Comparison of ENCODE assay signal across 8 mouse cellular contexts in the genomic region with DNA sequence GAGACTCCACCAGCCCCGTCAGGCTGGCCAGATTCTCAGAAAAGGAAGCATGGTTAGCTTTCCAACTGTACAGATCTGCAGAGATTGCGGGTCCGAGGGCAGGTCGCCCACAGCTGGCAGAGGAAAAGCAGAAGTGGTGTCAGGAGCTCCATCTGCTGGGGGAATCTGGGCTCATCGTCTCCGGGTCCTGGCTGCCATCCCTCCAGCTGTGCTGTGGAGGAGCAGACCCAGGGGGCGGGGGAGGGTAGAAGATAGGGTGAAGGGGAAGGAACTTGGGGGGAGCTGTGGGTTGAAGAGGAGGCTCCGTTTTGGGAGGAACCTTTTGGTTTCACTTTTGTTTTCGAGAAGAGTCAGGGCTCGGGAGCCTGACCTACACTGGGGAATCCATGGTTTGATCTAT.
A peak's percentile ranks its signal among the peaks of the same experiment; 100 is the strongest.
DNase-seq lines count a peak whose midpoint lies in the region; ATAC-seq lines count a peak whose summit lies in the region.

No protein-coding gene starts in this region.

- H3K4me2 ChIP-seq in hindbrain, embryonic 11.5 days (replicated peaks; ENCODE audit: low read depth, low read length) = no peak overlapping the region

- intact Hi-C loops in heart, postnatal 25 days (cut with DNase I) = no loop called here

- peak; percentile 86 for ATAC-seq in megakaryocyte-erythroid progenitor cell, adult 5-6 weeks (replicated peaks; ENCODE audit: low FRiP score, low TSS enrichment, poor library complexity, severe bottlenecking)
- no peak for ATAC-seq in hindbrain, embryonic 11.5 days (ENCODE audit: low FRiP score)

- no peak overlapping the region for H3K27ac ChIP-seq in hindbrain, embryonic 11.5 days (ENCODE audit: low read depth, low read length)

- H3K27me3 ChIP-seq in hindbrain, embryonic 11.5 days (ENCODE audit: control insufficient read depth, insufficient read depth, low read length) = no peaks in the 10 kb centered on the region

- DNase-seq in heart, adult 11 months = peak; percentile 93
- no peak for DNase-seq in heart, postnatal 25 days (ENCODE audit: low spot score)
- peak; percentile 83 for DNase-seq in CD4-positive helper T cell, adult 2 months (ENCODE audit: low read depth, low spot score)
- peak; percentile 27 for DNase-seq in heart, postnatal 4 days
- DNase-seq in hindbrain, embryonic 11.5 days (ENCODE audit: low spot score) = no peak
- no peak for DNase-seq in layer of hippocampus, adult 8-10 months (ENCODE audit: low spot score in 2 of 2)
- DNase-seq in cerebellum, adult 9-11 months = no peak

- no peak overlapping the region for H3K4me3 ChIP-seq in hindbrain, embryonic 11.5 days (ENCODE audit: low read depth, low read length)

- no peaks in the 10 kb centered on the region for H3K4me1 ChIP-seq in hindbrain, embryonic 11.5 days (replicated peaks; ENCODE audit: control insufficient read depth, insufficient read depth, low read length)

- H3K9me3 ChIP-seq in hindbrain, embryonic 11.5 days (ENCODE audit: control insufficient read depth, low read length) = no peaks in the 10 kb centered on the region

- WGBS in hindbrain, embryonic 11.5 days = 75% methylated on average over 10 of the region's 10 CpGs

- H3K36me3 ChIP-seq in hindbrain, embryonic 11.5 days (ENCODE audit: control insufficient read depth, insufficient read depth, low read length) = no peaks in the 10 kb centered on the region

- no peak overlapping the region for H3K9ac ChIP-seq in hindbrain, embryonic 11.5 days (ENCODE audit: low read depth, low read length)

Comparison
In these comparisons a context has a peak if more than half of its experiments do, and no peak if none do; other contexts are left out.
1. DNase-seq: peak in heart, adult 11 months (single experiment), CD4-positive helper T cell, adult 2 months (single experiment) and heart, postnatal 4 days (single experiment); none in heart, postnatal 25 days (single experiment), hindbrain, embryonic 11.5 days (single experiment), layer of hippocampus, adult 8-10 months (0 of 2) and cerebellum, adult 9-11 months (single experiment).